Mouse (Mus musculus) liver, embryonic 14.5 days (tissue): ENCODE measurements around the gene Ugt8a.

Source experiments
- CTCF ChIP-seq: IDR thresholded peaks from 2 replicates; pipeline ENCODE4 v1.5.1; 2016; ENCODE audit warnings: antibody characterized with exemption, low read depth, control low read depth
- EP300 ChIP-seq: IDR thresholded peaks from 2 replicates; pipeline ENCODE4 v1.6.1; 2016; ENCODE audit warnings: antibody characterized with exemption, low read depth

- TF ChIP-seq CTCF, result no peak
- no peak for TF ChIP-seq EP300
These were observed 31.0 kb upstream of the Ugt8a start for GRCm38 (mm10) chr3:125969458-125969857.
